Mouse (Mus musculus): Measurements from ENCODE around the gene Rcan3. TPM values are rescaled to one million over a fixed set of nuclear protein-coding genes. Genes with fewer than 3 reads are reported as not detected.

The Rcan3 gene
- polyA plus RNA-seq, 2 experiments: 2.2 to 2.8 TPM

DNA sequence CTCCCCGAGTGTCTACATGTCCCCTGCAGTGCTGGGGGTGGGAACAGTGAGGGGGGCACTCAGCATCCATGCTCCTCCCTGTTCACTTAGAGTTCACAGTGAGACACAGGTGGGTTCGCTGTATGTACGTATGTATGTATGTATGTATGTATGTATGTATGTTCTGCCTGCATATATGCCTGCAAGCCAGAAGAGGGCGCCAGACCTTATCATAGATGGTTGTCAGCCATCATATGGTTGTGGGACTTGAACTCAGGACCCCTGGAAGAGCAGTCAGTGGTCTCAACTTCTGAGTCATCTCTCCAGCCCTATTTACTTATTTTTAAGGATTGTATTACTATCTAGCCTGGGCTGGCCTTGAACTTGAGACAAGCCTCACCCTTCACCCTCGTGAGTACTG lies 37.4 kb downstream of the Rcan3 start:
- H3K4me3 ChIP-seq (ENCODE audit: insufficient read depth in 1 of 2, low read depth in 2 of 2, low read length in 2 of 2): no peak overlapping the region
- ATAC-seq (ENCODE audit: insufficient read depth) (no peak), DNase-seq (ENCODE audit: low read depth in 3 of 3, low spot score in 3 of 3) (no peak)
- no peaks in the 10 kb centered on the region for H3K9me3 ChIP-seq (ENCODE audit: control insufficient read depth, low read length)
- H3K9ac ChIP-seq (replicated peaks): no peak overlapping the region
- TF ChIP-seq EP300 (IDR thresholded peaks at IDR 0.05; ENCODE audit: low read depth) (no peak), CTCF (IDR thresholded peaks at IDR 0.05; ENCODE audit: low read depth) (peak; percentile 55)
- H3K36me3 ChIP-seq (replicated peaks; ENCODE audit: control insufficient read depth, insufficient read depth, low read depth): no peaks in the 10 kb centered on the region
- H3K4me2 ChIP-seq (ENCODE audit: low read depth): no peak overlapping the region
- H3K27me3 ChIP-seq (ENCODE audit: control insufficient read depth, insufficient read depth, low read length): peaks cover 33% of the 10 kb centered on the region
- 75% methylated on average over 5 of the region's 5 CpGs for WGBS (ENCODE audit: insufficient replicate concordance)
- H3K27ac ChIP-seq: no peak overlapping the region
- H3K4me1 ChIP-seq (replicated peaks; ENCODE audit: control insufficient read depth in 2 of 2, insufficient read depth in 2 of 2, low read length in 1 of 2): no peaks in the 10 kb centered on the region

GRCm38 (mm10) chr4:135395375-135395774 lies 38.3 kb downstream of the Rcan3 start:
- no peak overlapping the region for H3K27ac ChIP-seq
- no peaks in the 10 kb centered on the region for H3K9me3 ChIP-seq (ENCODE audit: control insufficient read depth, low read length)
- H3K4me3 ChIP-seq (ENCODE audit: insufficient read depth in 1 of 2, low read depth in 2 of 2, low read length in 2 of 2): no peak overlapping the region
- H3K4me1 ChIP-seq (replicated peaks; ENCODE audit: control insufficient read depth in 2 of 2, insufficient read depth in 2 of 2, low read length in 1 of 2): no peaks in the 10 kb centered on the region
- no peak overlapping the region for H3K9ac ChIP-seq (replicated peaks)
- peaks cover 30% of the 10 kb centered on the region for H3K27me3 ChIP-seq (ENCODE audit: control insufficient read depth, insufficient read depth, low read length)
- DNase-seq (ENCODE audit: low read depth in 3 of 3, low spot score in 3 of 3) (no peak), ATAC-seq (ENCODE audit: insufficient read depth) (no peak)
- WGBS (ENCODE audit: insufficient replicate concordance): 70% methylated on average over 4 of the region's 4 CpGs
- H3K4me2 ChIP-seq (ENCODE audit: low read depth): no peak overlapping the region
- H3K36me3 ChIP-seq (replicated peaks; ENCODE audit: control insufficient read depth, insufficient read depth, low read depth): no peaks in the 10 kb centered on the region
- TF ChIP-seq EP300 (IDR thresholded peaks at IDR 0.05; ENCODE audit: low read depth) (no peak), CTCF (IDR thresholded peaks at IDR 0.05; ENCODE audit: low read depth) (no peak)

- Histone ChIP-seq H3K4me3 (ENCODE audit: insufficient read depth in 1 of 2, low read depth in 2 of 2, low read length in 2 of 2) (no peak overlapping the region), H3K9me3 (ENCODE audit: control insufficient read depth, low read length) (no peaks in the 10 kb centered on the region), H3K36me3 (replicated peaks; ENCODE audit: control insufficient read depth, insufficient read depth, low read depth) (no peaks in the 10 kb centered on the region), H3K27ac (no peak overlapping the region), H3K4me1 (replicated peaks; ENCODE audit: control insufficient read depth in 2 of 2, insufficient read depth in 2 of 2, low read length in 1 of 2) (no peaks in the 10 kb centered on the region), H3K27me3 (ENCODE audit: control insufficient read depth, insufficient read depth, low read length) (peaks cover 30% of the 10 kb centered on the region), H3K4me2 (ENCODE audit: low read depth) (no peak overlapping the region), H3K9ac (replicated peaks) (no peak overlapping the region)
- ATAC-seq (ENCODE audit: insufficient read depth): no peak
- no peak for DNase-seq (ENCODE audit: low read depth in 3 of 3, low spot score in 3 of 3)
- 74% methylated on average over 7 of the region's 7 CpGs for WGBS (ENCODE audit: insufficient replicate concordance)
- TF ChIP-seq EP300 (IDR thresholded peaks at IDR 0.05; ENCODE audit: low read depth) (no peak), CTCF (IDR thresholded peaks at IDR 0.05; ENCODE audit: low read depth) (no peak)
Observed at GRCm38 (mm10) chr4:135394666-135395065, 39.0 kb downstream of the Rcan3 start.

GRCm38 (mm10) chr4:135393381-135393780 lies 40.3 kb downstream of the Rcan3 start:
- no peaks in the 10 kb centered on the region for H3K36me3 ChIP-seq (replicated peaks; ENCODE audit: control insufficient read depth, insufficient read depth, low read depth)
- 48% methylated on average over 6 of the region's 6 CpGs for WGBS (ENCODE audit: insufficient replicate concordance)
- peaks cover 18% of the 10 kb centered on the region for H3K27me3 ChIP-seq (ENCODE audit: control insufficient read depth, insufficient read depth, low read length)
- H3K27ac ChIP-seq: no peak overlapping the region
- no peak for ATAC-seq (ENCODE audit: insufficient read depth)
- TF ChIP-seq CTCF (IDR thresholded peaks at IDR 0.05; ENCODE audit: low read depth) (no peak), EP300 (IDR thresholded peaks at IDR 0.05; ENCODE audit: low read depth) (no peak)
- DNase-seq (ENCODE audit: low read depth in 3 of 3, low spot score in 3 of 3): no peak
- H3K9me3 ChIP-seq (ENCODE audit: control insufficient read depth, low read length): no peaks in the 10 kb centered on the region
- no peak overlapping the region for H3K4me2 ChIP-seq (ENCODE audit: low read depth)
- no peak overlapping the region for H3K9ac ChIP-seq (replicated peaks)
- H3K4me1 ChIP-seq (replicated peaks; ENCODE audit: control insufficient read depth in 2 of 2, insufficient read depth in 2 of 2, low read length in 1 of 2): no peaks in the 10 kb centered on the region
- H3K4me3 ChIP-seq (ENCODE audit: insufficient read depth in 1 of 2, low read depth in 2 of 2, low read length in 2 of 2): no peak overlapping the region

- Histone ChIP-seq H3K9ac (replicated peaks) (no peak overlapping the region), H3K9me3 (ENCODE audit: control insufficient read depth, low read length) (no peaks in the 10 kb centered on the region), H3K27ac (no peak overlapping the region), H3K4me3 (ENCODE audit: insufficient read depth in 1 of 2, low read depth in 2 of 2, low read length in 2 of 2) (no peak overlapping the region), H3K36me3 (replicated peaks; ENCODE audit: control insufficient read depth, insufficient read depth, low read depth) (no peaks in the 10 kb centered on the region), H3K4me1 (replicated peaks; ENCODE audit: control insufficient read depth in 2 of 2, insufficient read depth in 2 of 2, low read length in 1 of 2) (no peaks in the 10 kb centered on the region), H3K27me3 (ENCODE audit: control insufficient read depth, insufficient read depth, low read length) (peaks cover 12% of the 10 kb centered on the region), H3K4me2 (ENCODE audit: low read depth) (no peak overlapping the region)
- no peak for DNase-seq (ENCODE audit: low read depth in 3 of 3, low spot score in 3 of 3)
- 73% methylated on average over 3 of the region's 3 CpGs for WGBS (ENCODE audit: insufficient replicate concordance)
- no peak for TF ChIP-seq CTCF (IDR thresholded peaks at IDR 0.05; ENCODE audit: low read depth)
- TF ChIP-seq EP300 (IDR thresholded peaks at IDR 0.05; ENCODE audit: low read depth): no peak
- ATAC-seq (ENCODE audit: insufficient read depth): no peak
Observed at GRCm38 (mm10) chr4:135392801-135393200, 40.9 kb downstream of the Rcan3 start.
